Mouse (Mus musculus) B cell, adult 62 days (primary cell): Measurements from ENCODE around the gene Bivm. TPM values are rescaled to one million over a fixed set of nuclear protein-coding genes. Genes with fewer than 3 reads are reported as not detected.

Experiments used
- total RNA-seq: library from RNA; stranded (reverse); gene quantifications from 4 replicates; pipeline ENCODE4 v1.2.4, GENCODE M21; 2023

Gene Bivm
- 2.6 to 6.0 TPM (median 4.6 TPM) in 4 replicates for total RNA-seq

DNA sequence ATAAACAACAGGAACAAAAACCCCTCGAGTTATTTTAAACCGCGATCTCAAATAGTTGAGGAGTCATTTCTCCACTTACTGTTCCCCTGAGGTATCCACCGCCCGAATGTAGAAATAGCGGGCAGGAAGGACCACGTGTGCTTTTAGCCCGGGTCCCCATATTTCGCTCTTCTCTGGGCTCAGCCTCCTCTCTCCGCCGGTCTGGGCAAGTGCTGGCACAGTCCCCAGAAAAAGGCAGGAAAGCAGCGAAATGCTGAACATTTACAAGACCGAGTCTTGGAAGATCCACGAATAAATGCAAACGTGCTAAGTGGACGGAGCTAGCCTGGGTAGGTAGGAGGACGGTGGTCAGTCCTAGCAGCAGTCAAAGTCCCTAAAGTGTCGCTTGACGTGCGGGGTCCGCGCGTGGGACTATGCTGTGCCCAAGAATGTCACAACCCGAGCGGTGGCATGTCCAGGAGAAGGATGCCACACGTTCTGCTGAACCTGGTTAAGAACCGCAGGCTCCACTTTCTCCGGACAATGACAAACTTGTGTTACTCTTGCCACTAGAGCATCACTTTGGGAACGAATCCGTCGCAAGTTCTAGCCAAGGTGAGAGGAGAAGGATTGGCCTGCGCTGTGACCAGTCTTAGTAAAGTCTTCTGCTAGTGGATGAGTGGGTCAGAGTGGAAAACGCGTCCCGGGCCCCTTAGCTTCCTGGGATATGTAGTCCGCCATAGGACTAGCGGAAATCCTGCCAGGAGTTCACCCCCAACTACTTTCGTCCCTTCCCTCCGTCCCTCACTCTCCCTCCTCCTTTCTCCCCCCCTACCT is at the start of gene Bivm, which contains the start of gene Kdelc1:
Gene Bivm, plus strand, starts transcription at position 719 of the 816 bp plus-strand sequence.
Gene Kdelc1, minus strand, starts transcription at position 570 of the 816 bp plus-strand sequence.

DNA sequence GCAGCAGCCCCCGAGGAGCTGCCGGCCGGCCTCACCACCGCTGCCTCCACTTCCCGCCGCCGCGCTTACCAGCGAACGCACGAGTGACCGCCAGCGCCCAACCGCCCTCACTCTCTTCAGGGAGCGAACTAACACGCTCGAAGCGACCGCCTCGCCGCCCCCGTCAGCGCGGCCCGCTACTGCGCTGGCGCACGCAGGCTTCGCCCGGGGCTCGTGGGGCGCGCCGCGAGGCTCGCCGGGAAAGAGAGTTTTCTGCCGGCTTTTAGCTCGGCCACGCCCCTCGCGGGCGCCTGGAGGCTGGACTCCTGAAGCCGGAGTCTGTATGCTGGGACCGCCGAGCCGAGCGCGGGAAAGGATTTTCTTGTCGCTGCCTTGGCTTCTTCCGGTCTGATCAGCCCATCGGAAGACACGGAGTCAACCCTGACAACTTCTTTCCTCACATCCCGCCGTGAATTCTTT is 16.5 kb upstream of the Bivm start, which contains the start of gene Tex30:
Gene Tex30, minus strand, starts transcription at position 183 of the 459 bp plus-strand sequence.

DNA sequence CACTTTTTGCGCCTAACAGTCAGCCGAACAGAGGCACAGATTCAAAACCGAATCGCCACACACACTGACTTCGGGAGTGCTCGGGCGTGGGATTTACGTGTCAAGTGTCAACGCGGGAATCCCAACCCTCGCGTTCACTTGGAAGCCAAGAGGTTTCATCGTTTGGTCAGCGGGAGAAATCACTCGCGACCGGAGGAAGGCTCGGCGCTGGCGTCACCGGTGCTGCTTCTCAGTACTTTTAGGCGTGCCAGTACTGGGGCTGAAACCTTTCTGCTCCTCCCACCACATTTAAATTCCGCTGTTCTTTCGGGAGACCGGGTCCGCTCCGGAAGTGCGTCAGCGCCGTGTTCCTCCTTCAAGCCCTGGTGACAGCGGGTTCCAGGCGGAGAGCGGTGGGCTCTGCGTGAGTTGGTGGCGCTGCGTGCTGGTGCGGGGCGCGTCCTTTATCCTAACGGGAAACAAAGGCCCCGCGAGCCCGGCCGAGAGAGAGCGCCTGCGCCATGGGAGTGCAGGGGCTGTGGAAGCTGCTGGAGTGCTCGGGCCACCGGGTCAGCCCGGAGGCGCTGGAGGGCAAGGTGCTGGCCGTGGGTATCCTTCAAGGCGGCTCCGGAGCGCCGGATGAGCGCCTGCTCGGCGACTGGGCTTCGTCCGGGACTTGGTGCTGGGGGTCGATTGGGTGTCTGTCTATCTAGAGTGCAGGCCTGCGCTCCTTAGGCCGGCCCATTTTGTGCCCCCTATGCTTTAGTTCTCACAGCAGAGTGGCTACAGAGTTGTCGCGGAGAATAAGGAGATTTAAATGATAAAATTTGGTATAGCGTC is 29.0 kb downstream of the Bivm start, which contains the start of gene Ercc5:
Gene Ercc5, plus strand, starts transcription at position 182 of the 819 bp plus-strand sequence.

Other genes with a start within 250 kb of the Bivm start
- gene Tpp2, start 185.3 kb upstream of the Bivm start, total RNA-seq: 76.3 to 85.7 TPM (median 84.9 TPM) in 4 replicates
- not detected in 4 replicates for gene Mettl21c, start 98.9 kb upstream of the Bivm start, total RNA-seq
- gene Gm8251, start 57.0 kb upstream of the Bivm start, total RNA-seq: 0.09 to 0.26 TPM (median 0.20 TPM) in 4 replicates
- 36.9 to 45.6 TPM (median 40.0 TPM) in 4 replicates for gene Tex30, start 16.5 kb upstream of the Bivm start, total RNA-seq
- gene Kdelc1, start 149 bp upstream of the Bivm start, total RNA-seq: 2.8 to 4.2 TPM (median 3.4 TPM) in 4 replicates
- 24.3 to 29.5 TPM (median 25.1 TPM) in 4 replicates for gene Ercc5, start 28.8 kb downstream of the Bivm start, total RNA-seq
- not detected in 4 replicates for gene Mettl21e, start 100.0 kb downstream of the Bivm start, total RNA-seq